Mouse (Mus musculus) spleen, adult 2 months (tissue): ENCODE measurements around the gene Akt2. TPM values are rescaled to one million over a fixed set of nuclear protein-coding genes. Genes with fewer than 3 reads are reported as not detected.

ENCODE experiments used
- DNase-seq, 2 experiments: peaks; one replicate each; pipeline versions ENCODE4 v3.0.0 to v3.0.0-alpha.2; 2012 to 2021; ENCODE audit warnings: low spot score in 2 of 2, low read depth in 1 of 2
- H3K27ac ChIP-seq: fragments of 200-500 bp; 2 replicates; pipeline ENCODE4 v1.5.1; 2012; ENCODE audit warnings: low read length, inconsistent platforms; ENCODE audit not compliant: insufficient read depth
- H3K27me3 ChIP-seq: fragments of 200-500 bp; 2 replicates; pipeline ENCODE4 v1.6.1; 2012; ENCODE audit warnings: mild to moderate bottlenecking, moderate library complexity, low read length, inconsistent platforms; ENCODE audit not compliant: control insufficient read depth, insufficient read depth
- H3K36me3 ChIP-seq: fragments of 200-500 bp; 2 replicates; pipeline ENCODE4 v1.6.1; 2012; ENCODE audit warnings: mild to moderate bottlenecking, low read length, inconsistent platforms; ENCODE audit not compliant: control insufficient read depth, insufficient read depth
- H3K4me1 ChIP-seq: fragments of 200-500 bp; 2 replicates; pipeline ENCODE4 v1.6.1; 2011; ENCODE audit warnings: inconsistent platforms; ENCODE audit not compliant: control insufficient read depth, insufficient read depth, insufficient read length
- H3K4me3 ChIP-seq: fragments of 200-500 bp; 2 replicates; pipeline ENCODE4 v1.5.1; 2011; ENCODE audit warnings: mild to moderate bottlenecking, inconsistent platforms; ENCODE audit not compliant: insufficient read depth, insufficient read length; ENCODE audit errors: extremely low read depth
- CTCF ChIP-seq: fragments of 200-500 bp; IDR thresholded peaks from 2 replicates; pipeline ENCODE4 v1.5.1; 2011; ENCODE audit warnings: mild to moderate bottlenecking, inconsistent platforms; ENCODE audit not compliant: insufficient read depth, insufficient read length, insufficient replicate concordance; ENCODE audit errors: extremely low read depth
- POLR2A ChIP-seq: fragments of 200-500 bp; IDR thresholded peaks from 2 replicates; pipeline ENCODE4 v1.6.1; 2011; ENCODE audit warnings: low read depth, low read length, inconsistent platforms
- WGBS: fragments of 180-500 bp; shearing (Covaris S2); methylation state at CpG from one replicate; pipeline ENCODE4 v1.1.7; 2018; 5-methylcytosine and 5-hydroxymethylcytosine counted together
- polyA plus RNA-seq: library from polyadenylated mRNA; depleted of rRNA; stranded (reverse); fragments of >200 nt; gene quantifications from 2 replicates; pipeline ENCODE4 v1.2.3, GENCODE M21; 2012

The Akt2 gene
- polyA plus RNA-seq, 1 experiment = 48.8 TPM

- no peak for DNase-seq
- no peak overlapping the region for H3K27ac ChIP-seq
- no peak overlapping the region for H3K4me3 ChIP-seq
- 72% methylated on average over 10 of the region's 10 CpGs for WGBS
- no peaks in the 10 kb centered on the region for H3K27me3 ChIP-seq
- TF ChIP-seq CTCF = no peak
- TF ChIP-seq POLR2A = no peak
- peaks cover 9% of the 10 kb centered on the region for H3K36me3 ChIP-seq
- H3K4me1 ChIP-seq = peaks cover 19% of the 10 kb centered on the region; the same call in 1 of the 2 replicates
Measured at GRCm38 (mm10) chr7:27606481-27607254, 15.3 kb downstream of the Akt2 start.

- Histone ChIP-seq H3K27me3 (no peaks in the 10 kb centered on the region), H3K27ac (peak overlapping the region; percentile 8; the same call in 1 of the 2 replicates), H3K4me3 (no peak overlapping the region), H3K4me1 (peaks cover 19% of the 10 kb centered on the region; the same call in 1 of the 2 replicates), H3K36me3 (peaks cover 9% of the 10 kb centered on the region)
- TF ChIP-seq CTCF (no peak), POLR2A (no peak)
- no peak for DNase-seq
- WGBS = 52% methylated on average over 5 of the region's 5 CpGs
Measured at GRCm38 (mm10) chr7:27607580-27607979, 16.2 kb downstream of the Akt2 start.

GRCm38 (mm10) chr7:27608130-27608529 is 16.8 kb downstream of the Akt2 start:
- 82% methylated on average over 3 of the region's 3 CpGs for WGBS
- TF ChIP-seq CTCF = no peak
- no peak for TF ChIP-seq POLR2A
- Histone ChIP-seq H3K4me1 (peaks cover 16% of the 10 kb centered on the region; the same call in 1 of the 2 replicates), H3K36me3 (peaks cover 9% of the 10 kb centered on the region), H3K27me3 (no peaks in the 10 kb centered on the region), H3K4me3 (no peak overlapping the region), H3K27ac (no peak overlapping the region)
- DNase-seq = no peak

GRCm38 (mm10) chr7:27609285-27609684 is 17.9 kb downstream of the Akt2 start:
- no peak overlapping the region for H3K27ac ChIP-seq
- H3K4me3 ChIP-seq = no peak overlapping the region
- H3K4me1 ChIP-seq = peaks cover 15% of the 10 kb centered on the region; the same call in 1 of the 2 replicates
- no peaks in the 10 kb centered on the region for H3K27me3 ChIP-seq
- peaks cover 9% of the 10 kb centered on the region for H3K36me3 ChIP-seq
- TF ChIP-seq CTCF (no peak), POLR2A (no peak)
- no peak for DNase-seq
- WGBS = 79% methylated on average over 4 of the region's 4 CpGs

- TF ChIP-seq CTCF = no peak
- no peak for TF ChIP-seq POLR2A
- Histone ChIP-seq H3K4me1 (peaks cover 15% of the 10 kb centered on the region; the same call in 1 of the 2 replicates), H3K36me3 (peaks cover 9% of the 10 kb centered on the region), H3K27me3 (no peaks in the 10 kb centered on the region), H3K27ac (no peak overlapping the region), H3K4me3 (no peak overlapping the region)
- 41% methylated on average over 2 of the region's 2 CpGs for WGBS
- no peak for DNase-seq
Measured at GRCm38 (mm10) chr7:27609688-27610087, 18.3 kb downstream of the Akt2 start.

- H3K36me3 ChIP-seq = peaks cover 9% of the 10 kb centered on the region
- H3K4me3 ChIP-seq = no peak overlapping the region
- no peak overlapping the region for H3K27ac ChIP-seq
- H3K27me3 ChIP-seq = no peaks in the 10 kb centered on the region
- WGBS = 91% methylated on average over 3 of the region's 3 CpGs
- TF ChIP-seq POLR2A (no peak), CTCF (no peak)
- peaks cover 15% of the 10 kb centered on the region; the same call in 1 of the 2 replicates for H3K4me1 ChIP-seq
- no peak for DNase-seq
Measured at GRCm38 (mm10) chr7:27610370-27610769, 19.0 kb downstream of the Akt2 start.

GRCm38 (mm10) chr7:27610871-27611270 is 19.5 kb downstream of the Akt2 start:
- Histone ChIP-seq H3K36me3 (peaks cover 9% of the 10 kb centered on the region), H3K4me1 (peaks cover 10% of the 10 kb centered on the region; the same call in 1 of the 2 replicates), H3K27me3 (no peaks in the 10 kb centered on the region), H3K4me3 (no peak overlapping the region), H3K27ac (no peak overlapping the region)
- DNase-seq = no peak
- TF ChIP-seq POLR2A (no peak), CTCF (no peak)
- WGBS = 95% methylated on average over 5 of the region's 5 CpGs
